Mouse (Mus musculus) midbrain, embryonic 16.5 days (tissue): ENCODE data around the gene Sgcd. TPM values are rescaled to one million over a fixed set of nuclear protein-coding genes. Genes with fewer than 3 reads are reported as not detected.
A peak's percentile ranks its signal among the peaks of the same experiment; 100 is the strongest.

Experiments used
- ATAC-seq: fragments of 200-750 bp; cut with Nextera tagmentation; 2 replicates; pipeline ENCODE4 v1.8.0; 2017; ENCODE audit warnings: moderate TSS enrichment
- H3K27ac ChIP-seq: fragments of 300-500 bp; sonication (generic); 2 replicates; pipeline ENCODE4 v1.5.1; 2014; ENCODE audit warnings: mild to moderate bottlenecking, low read length, mixed read lengths
- H3K27me3 ChIP-seq: fragments of 300-500 bp; sonication (generic); 2 replicates; pipeline ENCODE4 v1.6.1; 2014; ENCODE audit warnings: low read depth, low read length, mixed read lengths; ENCODE audit not compliant: control insufficient read depth, insufficient read depth
- H3K36me3 ChIP-seq: fragments of 300-500 bp; sonication (generic); 2 replicates; pipeline ENCODE4 v1.6.1; 2014; ENCODE audit warnings: mild to moderate bottlenecking, low read length, moderate library complexity, mixed read lengths; ENCODE audit not compliant: control insufficient read depth, insufficient read depth
- H3K4me1 ChIP-seq: fragments of 300-500 bp; sonication (generic); 2 replicates; pipeline ENCODE4 v1.6.1; 2014; ENCODE audit warnings: mild to moderate bottlenecking, low read length, mixed read lengths; ENCODE audit not compliant: control insufficient read depth, insufficient read depth
- H3K4me2 ChIP-seq: fragments of 300-500 bp; sonication (generic); 2 replicates; pipeline ENCODE4 v1.6.1; 2014; ENCODE audit warnings: mild to moderate bottlenecking, low read length, mixed read lengths
- H3K4me3 ChIP-seq: fragments of 300-500 bp; sonication (generic); 2 replicates; pipeline ENCODE4 v1.5.1; 2014; ENCODE audit warnings: low read depth, mild to moderate bottlenecking, low read length, moderate library complexity, mixed read lengths
- H3K9ac ChIP-seq: fragments of 300-500 bp; sonication (generic); 2 replicates; pipeline ENCODE4 v1.6.1; 2014; ENCODE audit warnings: low read depth, low read length, mixed read lengths
- H3K9me3 ChIP-seq: fragments of 300-500 bp; sonication (generic); replicated peaks from 2 replicates; pipeline ENCODE4 v1.6.1; 2014; ENCODE audit warnings: mild to moderate bottlenecking, low read length, mixed read lengths; ENCODE audit not compliant: control insufficient read depth, poor library complexity, severe bottlenecking
- WGBS: fragments of 180-500 bp; shearing (Covaris S2); extraction: QIAGEN DNeasy Blood & Tissue Kit; methylation state at CpG from one replicate; pipeline ENCODE4 v1.1.7; 2014; 5-methylcytosine and 5-hydroxymethylcytosine counted together
- polyA plus RNA-seq: library from polyadenylated mRNA; unstranded; fragments of >200 nt; fragmentation: Nextera tagmentation; extraction: Ambion mirVana; gene quantifications from 2 replicates; pipeline ENCODE4 v1.2.1, GENCODE M21; 2015

Sgcd gene
- polyA plus RNA-seq, 1 experiment from 2014 or later, result 5.6 TPM

DNA sequence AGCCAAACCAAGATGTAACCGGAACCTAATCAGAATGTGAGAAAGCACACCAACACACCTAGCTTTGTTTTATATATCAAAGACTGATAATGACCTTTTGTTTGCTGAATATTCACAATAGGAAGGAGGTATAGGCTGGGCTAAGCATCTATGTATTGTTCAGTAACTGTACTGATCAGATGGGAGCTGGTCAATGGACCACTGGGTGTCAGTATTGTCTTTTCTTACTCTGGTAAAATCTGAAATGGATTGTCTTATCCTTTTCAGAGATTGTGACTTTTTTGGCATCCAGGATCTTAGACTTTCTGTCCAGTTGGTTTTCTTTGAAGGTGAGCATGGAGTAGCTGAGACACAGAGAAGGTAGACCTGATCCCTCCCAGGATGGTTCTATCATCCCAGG is 1068.5 kb downstream of the Sgcd start:
- H3K36me3 ChIP-seq, result no peaks in the 10 kb centered on the region
- H3K9ac ChIP-seq, result no peak overlapping the region
- H3K9me3 ChIP-seq, result no peaks in the 10 kb centered on the region
- WGBS, result 89% methylated on average over 1 of the region's 1 CpGs
- H3K27me3 ChIP-seq, result no peaks in the 10 kb centered on the region
- no peak overlapping the region for H3K4me3 ChIP-seq
- H3K4me1 ChIP-seq, result no peaks in the 10 kb centered on the region
- ATAC-seq, result peak; percentile 73
- no peak overlapping the region for H3K27ac ChIP-seq
- no peak overlapping the region for H3K4me2 ChIP-seq

DNA sequence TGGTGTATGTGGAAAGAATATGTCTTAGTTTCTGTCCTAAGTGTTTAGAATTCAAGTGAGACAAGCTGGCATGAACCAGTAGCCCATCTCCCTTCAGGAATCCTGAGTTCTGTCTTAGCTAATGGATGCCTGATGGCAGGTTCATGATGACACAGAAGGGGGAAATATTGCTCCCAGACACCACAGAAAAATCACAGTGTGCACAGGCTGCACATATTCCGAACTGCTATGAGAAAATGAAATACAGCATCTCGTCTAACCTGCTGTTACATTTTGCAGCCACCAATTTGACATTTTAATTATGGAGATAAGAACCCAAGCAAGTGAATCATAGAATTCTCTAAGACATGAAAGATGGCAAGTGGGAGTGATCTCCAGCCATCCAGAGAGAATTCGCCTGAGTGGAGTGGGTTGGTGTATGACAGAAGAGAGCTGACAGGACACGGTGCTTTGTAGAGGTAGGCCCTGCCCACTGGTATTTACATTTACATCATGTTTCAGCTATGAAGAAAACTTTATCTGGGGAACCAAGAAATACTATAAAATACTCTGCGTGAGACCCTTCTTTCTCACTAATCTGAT is 1076.0 kb downstream of the Sgcd start:
- Histone ChIP-seq H3K4me3 (no peak overlapping the region), H3K9ac (no peak overlapping the region), H3K9me3 (no peaks in the 10 kb centered on the region), H3K4me1 (no peaks in the 10 kb centered on the region), H3K4me2 (no peak overlapping the region), H3K27ac (no peak overlapping the region), H3K36me3 (no peaks in the 10 kb centered on the region), H3K27me3 (no peaks in the 10 kb centered on the region)
- WGBS, result 85% methylated on average over 5 of the region's 5 CpGs
- ATAC-seq, result no peak

DNA sequence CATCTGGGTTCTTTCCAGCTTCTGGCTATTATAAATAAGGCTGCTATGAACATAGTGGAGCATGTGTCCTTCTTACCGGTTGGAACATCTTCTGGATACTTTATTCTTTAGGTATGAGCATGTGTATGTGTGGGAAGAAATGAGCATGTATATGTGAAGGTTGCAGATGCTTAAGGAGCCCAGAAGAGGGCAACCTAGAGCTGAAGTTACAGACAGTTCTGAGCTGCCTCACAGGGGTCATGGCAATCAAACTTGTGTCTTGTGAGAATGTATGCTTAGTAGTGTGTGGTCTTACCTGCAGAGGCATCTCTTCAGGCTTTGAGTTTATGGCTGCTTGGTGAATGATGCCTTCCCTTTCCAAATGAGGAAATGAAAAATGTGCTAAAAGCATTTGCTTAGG is 1084.5 kb downstream of the Sgcd start:
- no peak for ATAC-seq
- H3K36me3 ChIP-seq, result no peaks in the 10 kb centered on the region
- WGBS, result 91% methylated on average over 1 of the region's 1 CpGs
- H3K4me2 ChIP-seq, result no peak overlapping the region
- H3K27me3 ChIP-seq, result no peaks in the 10 kb centered on the region
- no peak overlapping the region for H3K9ac ChIP-seq
- no peaks in the 10 kb centered on the region for H3K9me3 ChIP-seq
- no peaks in the 10 kb centered on the region for H3K4me1 ChIP-seq
- H3K4me3 ChIP-seq, result no peak overlapping the region
- no peak overlapping the region for H3K27ac ChIP-seq

DNA sequence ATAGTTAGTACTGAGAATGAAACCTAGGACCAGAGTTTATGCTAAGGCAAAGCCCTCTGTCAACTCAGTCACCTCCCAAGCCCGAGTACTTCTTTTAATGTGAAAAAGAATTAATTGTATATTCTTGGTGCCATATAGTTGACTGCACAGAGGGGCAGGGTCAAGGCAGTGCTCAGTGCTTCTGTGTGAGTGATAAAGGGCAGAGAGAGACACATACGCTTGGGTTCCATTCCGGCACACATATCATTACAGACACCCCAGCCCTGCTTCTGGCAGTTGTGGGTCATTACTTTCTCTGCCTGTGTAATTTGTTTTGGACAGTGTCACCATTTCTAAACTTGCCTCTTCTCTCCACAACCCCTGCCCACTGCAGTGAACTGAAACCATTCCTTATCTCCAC is 1099.7 kb downstream of the Sgcd start:
- H3K9me3 ChIP-seq, result no peaks in the 10 kb centered on the region
- no peak for ATAC-seq
- no peak overlapping the region for H3K4me2 ChIP-seq
- H3K9ac ChIP-seq, result no peak overlapping the region
- H3K27me3 ChIP-seq, result no peaks in the 10 kb centered on the region
- no peaks in the 10 kb centered on the region for H3K4me1 ChIP-seq
- no peaks in the 10 kb centered on the region for H3K36me3 ChIP-seq
- 80% methylated on average over 3 of the region's 3 CpGs for WGBS
- H3K4me3 ChIP-seq, result no peak overlapping the region
- no peak overlapping the region for H3K27ac ChIP-seq

DNA sequence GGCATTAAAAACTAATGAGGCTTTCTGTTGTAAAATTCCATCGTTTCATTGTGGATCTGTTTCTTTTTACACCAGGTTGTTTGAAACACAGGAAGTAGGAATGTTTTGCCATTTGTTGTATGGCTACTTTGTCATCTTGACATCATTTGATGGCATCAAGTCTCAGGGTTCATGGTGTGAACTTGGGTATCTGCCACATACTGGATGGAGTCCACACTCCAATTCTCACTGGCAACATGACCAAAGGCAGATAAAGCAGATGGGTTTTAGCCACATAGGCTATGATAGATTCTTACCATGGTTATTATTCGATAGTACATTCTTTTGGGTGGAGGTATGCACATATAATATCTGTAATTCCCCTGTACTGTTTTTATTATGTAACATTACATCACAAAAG is 1106.3 kb downstream of the Sgcd start:
- no peaks in the 10 kb centered on the region for H3K36me3 ChIP-seq
- H3K27me3 ChIP-seq, result no peaks in the 10 kb centered on the region
- H3K9ac ChIP-seq, result no peak overlapping the region
- H3K4me2 ChIP-seq, result no peak overlapping the region
- H3K9me3 ChIP-seq, result no peaks in the 10 kb centered on the region
- 88% methylated on average over 2 of the region's 2 CpGs for WGBS
- no peaks in the 10 kb centered on the region for H3K4me1 ChIP-seq
- H3K4me3 ChIP-seq, result no peak overlapping the region
- no peak overlapping the region for H3K27ac ChIP-seq
- no peak for ATAC-seq

DNA sequence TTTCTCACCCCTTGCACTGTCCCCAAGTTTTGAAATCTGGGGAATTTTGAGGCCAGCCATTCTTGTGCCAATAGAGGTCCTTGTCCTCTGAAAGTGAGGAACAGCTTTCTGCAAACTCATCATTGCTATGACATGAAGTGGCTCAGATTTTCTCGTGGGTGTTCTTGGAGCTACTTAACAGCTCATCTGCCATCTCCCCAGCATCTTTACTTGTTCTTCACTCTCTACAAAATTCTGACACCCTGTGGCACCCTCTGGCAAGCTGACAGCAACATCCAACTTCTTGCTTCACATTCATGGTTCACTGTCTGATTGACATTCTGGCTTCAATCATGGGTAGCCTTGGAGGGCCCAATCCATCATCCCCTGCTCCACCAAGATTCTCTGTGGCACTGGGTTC is 1113.0 kb downstream of the Sgcd start:
- WGBS, result 79% methylated on average over 1 of the region's 1 CpGs

DNA sequence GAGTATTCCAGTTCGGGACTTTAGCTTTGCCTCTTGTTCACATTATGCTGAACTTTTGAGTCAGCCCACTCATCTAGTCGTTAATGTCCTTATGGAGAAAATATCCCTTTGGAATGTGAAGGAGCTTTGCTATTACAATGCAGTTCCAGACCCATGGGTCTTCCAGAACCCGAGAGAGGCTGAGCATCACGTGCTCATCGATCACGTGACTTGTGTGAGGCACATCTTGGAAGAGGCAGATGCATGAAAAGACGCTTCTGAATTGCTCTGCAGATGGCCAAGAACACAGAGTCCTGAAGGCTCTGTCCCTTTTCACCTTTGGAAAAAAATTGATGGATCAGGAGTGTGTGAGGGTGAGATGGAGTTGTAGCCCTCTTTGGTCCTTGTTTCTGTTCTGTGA is 1120.2 kb downstream of the Sgcd start:
- Histone ChIP-seq H3K36me3 (no peaks in the 10 kb centered on the region), H3K9ac (no peak overlapping the region), H3K4me3 (no peak overlapping the region), H3K4me1 (no peaks in the 10 kb centered on the region), H3K27ac (no peak overlapping the region), H3K4me2 (no peak overlapping the region), H3K9me3 (no peaks in the 10 kb centered on the region), H3K27me3 (no peaks in the 10 kb centered on the region)
- ATAC-seq, result no peak
- 73% methylated on average over 7 of the region's 7 CpGs for WGBS

More for the DNA sequence above, 1113.0 kb downstream of the Sgcd start:
- Histone ChIP-seq H3K4me3 (no peak overlapping the region), H3K36me3 (no peaks in the 10 kb centered on the region), H3K4me1 (no peaks in the 10 kb centered on the region), H3K4me2 (no peak overlapping the region), H3K27me3 (no peaks in the 10 kb centered on the region), H3K9me3 (no peaks in the 10 kb centered on the region), H3K27ac (no peak overlapping the region), H3K9ac (no peak overlapping the region)
- no peak for ATAC-seq

DNA sequence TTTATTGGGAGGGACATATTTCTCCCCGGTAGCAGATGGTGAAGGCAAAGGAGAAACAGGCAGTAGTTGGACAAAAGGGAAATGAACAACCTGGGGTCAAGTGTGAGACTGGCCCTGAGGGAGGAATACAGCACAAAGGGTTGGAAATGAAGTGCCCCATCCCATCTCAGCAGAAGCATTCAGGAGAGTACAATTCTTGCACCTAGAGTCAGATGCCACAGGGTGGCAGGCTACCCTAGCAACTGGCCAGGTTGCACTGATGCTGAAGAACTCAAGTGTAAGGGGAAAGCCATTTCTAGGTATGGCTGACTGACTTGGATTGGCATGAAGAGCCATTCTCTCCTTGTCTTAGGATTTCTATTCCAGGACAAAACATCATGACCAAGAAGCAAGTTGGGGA is 1124.0 kb downstream of the Sgcd start:
- Histone ChIP-seq H3K4me2 (no peak overlapping the region), H3K9ac (no peak overlapping the region), H3K4me1 (no peaks in the 10 kb centered on the region), H3K4me3 (no peak overlapping the region), H3K27me3 (no peaks in the 10 kb centered on the region), H3K27ac (no peak overlapping the region), H3K36me3 (no peaks in the 10 kb centered on the region), H3K9me3 (no peaks in the 10 kb centered on the region)
- ATAC-seq, result peak; percentile 66
- 87% methylated on average over 1 of the region's 1 CpGs for WGBS

DNA sequence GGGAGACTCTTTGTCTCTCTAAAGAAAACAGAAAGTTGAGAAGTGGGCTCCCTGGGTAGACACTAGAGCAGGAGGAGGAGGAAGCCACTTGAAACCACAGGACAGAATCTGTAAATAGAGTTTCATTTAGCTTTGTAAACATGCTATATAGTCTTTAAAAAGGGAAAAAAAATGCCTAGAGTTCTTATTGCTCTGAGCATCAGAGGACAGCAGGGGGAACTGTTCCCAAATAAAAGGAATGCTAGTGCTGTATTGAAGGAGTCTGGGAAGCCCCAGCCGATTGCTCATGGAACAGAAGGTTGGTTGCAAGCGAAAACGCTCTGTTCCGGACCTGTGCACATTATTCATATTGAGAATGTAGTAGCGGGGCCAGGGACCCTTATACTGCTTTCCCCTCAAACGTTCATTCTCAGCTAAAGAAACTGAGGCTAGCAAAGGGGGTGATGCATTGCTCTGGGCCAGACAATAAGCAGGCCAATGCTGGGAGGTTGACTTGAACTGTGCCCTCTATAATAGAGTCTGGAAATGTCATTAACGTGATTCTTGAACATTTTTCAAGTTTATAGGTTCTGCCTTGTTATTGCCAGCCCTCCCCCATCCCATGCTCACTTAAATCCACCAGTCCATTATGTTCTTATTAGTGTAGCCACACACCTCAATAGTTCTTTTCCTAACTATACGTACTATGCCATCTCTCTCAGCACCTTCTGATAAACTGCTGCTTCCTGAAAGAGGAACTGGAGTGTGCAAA is 1140.4 kb downstream of the Sgcd start:
- no peak overlapping the region for H3K27ac ChIP-seq
- H3K4me2 ChIP-seq, result no peak overlapping the region
- no peaks in the 10 kb centered on the region for H3K36me3 ChIP-seq
- no peak overlapping the region for H3K4me3 ChIP-seq
- no peaks in the 10 kb centered on the region for H3K4me1 ChIP-seq
- WGBS, result 33% methylated on average over 8 of the region's 8 CpGs
- no peaks in the 10 kb centered on the region for H3K9me3 ChIP-seq
- peak; percentile 89 for ATAC-seq
- H3K27me3 ChIP-seq, result no peaks in the 10 kb centered on the region
- H3K9ac ChIP-seq, result no peak overlapping the region
